Mouse (Mus musculus) liver, adult 2 months (tissue): ENCODE measurements around the gene Hhatl.

Source experiments
- CTCF ChIP-seq: fragments of 200-500 bp; IDR thresholded peaks from 2 replicates; pipeline ENCODE4 v1.5.1; 2011; ENCODE audit warnings: low read depth, low read length, control low read depth
- POLR2A ChIP-seq: fragments of 200-500 bp; IDR thresholded peaks from 2 replicates; pipeline ENCODE4 v1.6.1; 2011; ENCODE audit warnings: low read length, control low read depth; ENCODE audit not compliant: insufficient read depth; ENCODE audit errors: extremely low read depth

DNA sequence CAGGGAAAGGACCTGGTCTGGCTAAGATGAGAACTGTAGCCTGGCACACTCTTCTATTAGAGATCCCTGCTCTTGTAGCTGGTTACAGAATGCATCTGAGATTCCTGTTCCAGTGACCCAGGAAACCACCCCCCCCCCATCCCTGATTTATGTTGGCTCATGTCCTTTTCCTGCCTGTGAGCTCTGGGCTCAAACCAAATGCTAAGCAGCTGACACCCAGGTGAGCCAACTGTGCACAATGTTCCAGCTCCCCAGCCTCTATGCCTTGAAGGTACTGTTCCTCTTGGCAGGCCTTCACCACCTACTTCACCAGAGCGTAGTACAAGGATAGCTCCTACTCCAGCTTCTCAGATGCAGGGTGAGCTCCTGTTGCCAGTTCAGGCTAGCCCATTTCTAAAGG lies 30.7 kb upstream of the Hhatl start:
- TF ChIP-seq CTCF, result no peak
- TF ChIP-seq POLR2A, result no peak
